Mouse (Mus musculus) embryo, embryonic 10.5 days (tissue): Measurements from ENCODE around the gene Cyp2w1.

Experiments
- DNase-seq: peaks from one replicate; pipeline ENCODE4 v3.0.0-alpha.2; 2015; ENCODE audit warnings: low spot score

Cyp2w1 gene

GRCm38 (mm10) chr5:139405478-139405877 lies 53.1 kb downstream of the Cyp2w1 start:
- no peak for DNase-seq

GRCm38 (mm10) chr5:139405953-139406352 lies 53.5 kb downstream of the Cyp2w1 start:
- no peak for DNase-seq
